Mouse (Mus musculus): Measurements from ENCODE around the gene Tmcc3. TPM values are rescaled to one million over a fixed set of nuclear protein-coding genes. Genes with fewer than 3 reads are reported as not detected.
"Not testable (repeated sequence)": the region's sequence is repeated elsewhere in the genome, so short reads cannot be mapped to it uniquely, and the experiment has no call there.

Tmcc3 gene
- total RNA-seq, 1 experiment, result 7.0 TPM

DNA sequence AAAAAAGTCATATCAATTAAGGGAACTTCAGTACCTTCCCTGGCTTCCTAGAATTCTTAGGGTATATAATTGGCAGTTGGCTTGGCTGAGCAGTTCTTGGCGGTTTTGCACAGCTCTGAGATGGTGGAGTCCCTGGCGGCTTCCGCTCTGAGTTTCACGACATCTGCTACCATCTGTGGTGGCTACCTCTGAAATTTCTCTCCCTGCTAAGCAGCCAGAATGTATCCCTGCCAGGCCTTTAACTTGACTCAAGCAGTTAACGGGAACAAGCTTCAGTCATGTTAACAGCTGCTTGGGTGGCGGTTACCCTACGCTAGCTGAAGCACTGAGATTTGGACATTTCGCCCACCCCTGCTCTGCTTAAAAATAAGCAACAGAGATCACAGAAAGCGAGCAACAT is 284.0 kb downstream of the Tmcc3 start:
- Histone ChIP-seq H3K4me3 (ENCODE audit: insufficient read depth in 1 of 2, low read depth in 1 of 2, low read length in 2 of 2, poor library complexity in 1 of 2, severe bottlenecking in 1 of 2) (no peak overlapping the region), H3K9me3 (ENCODE audit: control insufficient read depth, insufficient read depth, low read depth, low read length) (no peaks in the 10 kb centered on the region), H3K36me3 (ENCODE audit: control insufficient read depth, insufficient read depth, low read length, poor library complexity, severe bottlenecking) (no peaks in the 10 kb centered on the region), H3K9ac (ENCODE audit: insufficient read depth, low read depth, low read length, poor library complexity, severe bottlenecking) (no peak overlapping the region), H3K27ac (ENCODE audit: insufficient read depth, low read depth, low read length, poor library complexity, severe bottlenecking) (no peak overlapping the region), H3K4me1 (ENCODE audit: control insufficient read depth in 2 of 2, insufficient read depth in 2 of 2, low read length in 2 of 2, poor library complexity in 1 of 2) (no peaks in the 10 kb centered on the region)
- no peak for DNase-seq (ENCODE audit: low read depth, low spot score)
- in situ Hi-C loops (cut with MboI; ENCODE audit: low sequenced_read_pairs in 2 of 2, unreplicated experiment in 2 of 2), result no loop called here
- TF ChIP-seq ZC3H11A (IDR thresholded peaks at IDR 0.05; ENCODE audit: borderline replicate concordance, low read depth, low read length) (no peak), CHD2 (IDR thresholded peaks at IDR 0.05; ENCODE audit: low read depth, low read length) (no peak), HCFC1 (IDR thresholded peaks at IDR 0.05; ENCODE audit: borderline replicate concordance, insufficient read depth, low read length) (no peak), ZNF384 (IDR thresholded peaks at IDR 0.05; ENCODE audit: low read depth, low read length) (no peak), MAFK (IDR thresholded peaks at IDR 0.05; ENCODE audit: insufficient read depth, low read depth, low read length) (no peak)

DNA sequence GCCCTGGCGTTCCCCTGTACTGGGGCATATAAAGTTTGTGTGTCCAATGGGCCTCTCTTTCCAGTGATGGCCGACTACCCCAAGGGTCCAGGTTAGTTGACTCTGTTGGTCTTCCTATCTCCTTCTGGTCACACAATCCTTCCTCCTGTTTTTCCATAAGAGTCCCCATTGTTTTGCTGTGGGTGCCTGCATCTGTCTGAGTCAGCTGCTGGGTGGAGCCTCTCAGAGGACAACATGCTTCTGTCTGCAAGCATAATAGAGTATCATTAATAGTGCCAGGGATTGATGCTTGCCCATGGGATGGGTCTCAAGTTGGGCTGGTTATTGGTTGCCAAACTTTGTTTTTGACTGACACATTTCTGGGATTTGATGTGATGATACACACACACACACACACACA is 288.1 kb downstream of the Tmcc3 start:
- H3K27ac ChIP-seq (ENCODE audit: insufficient read depth, low read depth, low read length, poor library complexity, severe bottlenecking); H3K4me1 ChIP-seq (ENCODE audit: control insufficient read depth in 2 of 2, insufficient read depth in 2 of 2, low read length in 2 of 2, poor library complexity in 1 of 2); H3K36me3 ChIP-seq (ENCODE audit: control insufficient read depth, insufficient read depth, low read length, poor library complexity, severe bottlenecking); in situ Hi-C loops (cut with MboI; ENCODE audit: low sequenced_read_pairs in 2 of 2, unreplicated experiment in 2 of 2); H3K4me3 ChIP-seq (ENCODE audit: insufficient read depth in 1 of 2, low read depth in 1 of 2, low read length in 2 of 2, poor library complexity in 1 of 2, severe bottlenecking in 1 of 2); H3K9ac ChIP-seq (ENCODE audit: insufficient read depth, low read depth, low read length, poor library complexity, severe bottlenecking); H3K9me3 ChIP-seq (ENCODE audit: control insufficient read depth, insufficient read depth, low read depth, low read length); DNase-seq (ENCODE audit: low read depth, low spot score): not testable (repeated sequence)

DNA sequence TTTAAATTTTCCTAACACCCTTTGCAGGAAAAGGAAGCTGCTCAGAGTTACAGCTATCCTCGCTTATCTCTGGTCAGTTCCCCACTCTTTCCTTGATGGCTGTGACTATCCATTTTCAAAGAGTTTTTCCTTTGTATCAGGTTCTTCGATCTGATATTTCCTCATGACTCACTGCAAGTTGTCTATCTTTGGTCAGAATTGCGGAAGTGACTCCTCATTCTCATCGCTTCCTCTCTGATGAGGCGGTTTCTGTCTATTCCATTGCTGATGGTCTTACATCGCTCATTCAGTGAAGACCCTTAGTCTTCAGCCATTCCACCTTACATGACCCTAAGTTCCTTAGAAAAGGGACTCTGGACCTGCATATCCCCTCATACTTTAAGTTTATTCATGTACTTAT is 289.3 kb downstream of the Tmcc3 start:
- no peaks in the 10 kb centered on the region for H3K36me3 ChIP-seq (ENCODE audit: control insufficient read depth, insufficient read depth, low read length, poor library complexity, severe bottlenecking)
- H3K9ac ChIP-seq (ENCODE audit: insufficient read depth, low read depth, low read length, poor library complexity, severe bottlenecking), result no peak overlapping the region
- H3K4me3 ChIP-seq (ENCODE audit: insufficient read depth in 1 of 2, low read depth in 1 of 2, low read length in 2 of 2, poor library complexity in 1 of 2, severe bottlenecking in 1 of 2), result no peak overlapping the region
- no peak overlapping the region for H3K27ac ChIP-seq (ENCODE audit: insufficient read depth, low read depth, low read length, poor library complexity, severe bottlenecking)
- TF ChIP-seq ZNF384 (IDR thresholded peaks at IDR 0.05; ENCODE audit: low read depth, low read length) (no peak), CHD2 (IDR thresholded peaks at IDR 0.05; ENCODE audit: low read depth, low read length) (no peak)
- no peaks in the 10 kb centered on the region for H3K4me1 ChIP-seq (ENCODE audit: control insufficient read depth in 2 of 2, insufficient read depth in 2 of 2, low read length in 2 of 2, poor library complexity in 1 of 2)
- DNase-seq (ENCODE audit: low read depth, low spot score), result no peak
- in situ Hi-C loops (cut with MboI; ENCODE audit: low sequenced_read_pairs in 2 of 2, unreplicated experiment in 2 of 2), result no loop called here
- H3K9me3 ChIP-seq (ENCODE audit: control insufficient read depth, insufficient read depth, low read depth, low read length), result no peaks in the 10 kb centered on the region

DNA sequence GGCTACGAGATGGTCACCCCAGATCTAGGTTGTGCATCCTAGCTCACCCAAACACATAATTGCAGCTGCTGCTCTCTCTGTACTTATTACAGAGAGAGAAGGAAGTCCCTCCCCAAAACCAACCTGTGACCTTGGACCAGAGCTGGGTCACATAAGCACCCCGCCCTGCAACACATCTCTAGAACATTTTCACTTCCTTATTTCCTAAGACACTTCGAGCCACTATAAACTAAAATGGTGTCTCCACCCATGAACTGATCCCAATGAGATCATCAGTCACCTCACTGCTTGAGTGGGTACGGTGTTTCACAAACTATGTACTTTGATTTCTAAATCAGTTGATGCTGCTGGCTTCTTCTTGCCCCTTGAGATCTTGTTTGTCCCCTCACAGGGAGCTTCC is 293.7 kb downstream of the Tmcc3 start:
- Histone ChIP-seq H3K4me1 (ENCODE audit: control insufficient read depth in 2 of 2, insufficient read depth in 2 of 2, low read length in 2 of 2, poor library complexity in 1 of 2) (no peaks in the 10 kb centered on the region), H3K4me3 (ENCODE audit: insufficient read depth in 1 of 2, low read depth in 1 of 2, low read length in 2 of 2, poor library complexity in 1 of 2, severe bottlenecking in 1 of 2) (no peak overlapping the region), H3K9me3 (ENCODE audit: control insufficient read depth, insufficient read depth, low read depth, low read length) (no peaks in the 10 kb centered on the region), H3K9ac (ENCODE audit: insufficient read depth, low read depth, low read length, poor library complexity, severe bottlenecking) (no peak overlapping the region), H3K36me3 (ENCODE audit: control insufficient read depth, insufficient read depth, low read length, poor library complexity, severe bottlenecking) (no peaks in the 10 kb centered on the region), H3K27ac (ENCODE audit: insufficient read depth, low read depth, low read length, poor library complexity, severe bottlenecking) (peak overlapping the region; percentile 23; the same call in 1 of the 2 replicates)
- no peak for TF ChIP-seq MAFK (IDR thresholded peaks at IDR 0.05; ENCODE audit: insufficient read depth, low read depth, low read length)
- no peak for TF ChIP-seq HCFC1 (IDR thresholded peaks at IDR 0.05; ENCODE audit: borderline replicate concordance, insufficient read depth, low read length)
- no peak for TF ChIP-seq CHD2 (IDR thresholded peaks at IDR 0.05; ENCODE audit: low read depth, low read length)
- TF ChIP-seq ZNF384 (IDR thresholded peaks at IDR 0.05; ENCODE audit: low read depth, low read length), result no peak
- no peak for TF ChIP-seq ZC3H11A (IDR thresholded peaks at IDR 0.05; ENCODE audit: borderline replicate concordance, low read depth, low read length)
- in situ Hi-C loops (cut with MboI; ENCODE audit: low sequenced_read_pairs in 2 of 2, unreplicated experiment in 2 of 2), result no loop called here
- no peak for DNase-seq (ENCODE audit: low read depth, low spot score)

DNA sequence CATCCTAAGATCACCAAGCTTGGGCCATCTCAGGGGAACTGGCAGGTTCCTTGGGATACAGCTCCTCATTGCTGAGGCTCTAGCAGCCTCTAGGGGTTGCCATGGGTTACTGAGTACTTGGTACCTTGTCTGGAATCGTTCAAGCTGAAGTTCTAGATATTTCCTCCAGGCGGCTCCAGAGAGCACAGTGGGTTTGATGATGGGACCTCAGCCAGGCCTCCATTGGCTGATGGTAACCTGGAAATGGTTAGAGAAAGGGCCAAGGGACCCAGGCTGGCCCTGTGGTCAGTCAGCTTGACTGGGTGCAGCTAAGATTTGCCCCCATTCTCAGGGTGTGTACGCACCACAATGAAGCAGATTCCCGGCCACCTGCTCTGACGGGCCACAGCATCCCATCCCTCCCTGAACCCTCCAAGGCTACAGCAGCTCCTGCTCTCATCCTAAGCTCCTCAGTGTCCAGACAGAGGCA is 297.6 kb downstream of the Tmcc3 start:
- in situ Hi-C loops (cut with MboI; ENCODE audit: low sequenced_read_pairs in 2 of 2, unreplicated experiment in 2 of 2), result no loop called here
- Histone ChIP-seq H3K4me3 (ENCODE audit: insufficient read depth in 1 of 2, low read depth in 1 of 2, low read length in 2 of 2, poor library complexity in 1 of 2, severe bottlenecking in 1 of 2) (no peak overlapping the region), H3K27ac (ENCODE audit: insufficient read depth, low read depth, low read length, poor library complexity, severe bottlenecking) (no peak overlapping the region), H3K4me1 (ENCODE audit: control insufficient read depth in 2 of 2, insufficient read depth in 2 of 2, low read length in 2 of 2, poor library complexity in 1 of 2) (no peaks in the 10 kb centered on the region), H3K36me3 (ENCODE audit: control insufficient read depth, insufficient read depth, low read length, poor library complexity, severe bottlenecking) (no peaks in the 10 kb centered on the region), H3K9me3 (ENCODE audit: control insufficient read depth, insufficient read depth, low read depth, low read length) (no peaks in the 10 kb centered on the region), H3K9ac (ENCODE audit: insufficient read depth, low read depth, low read length, poor library complexity, severe bottlenecking) (no peak overlapping the region)
- peak; percentile 84 for DNase-seq (ENCODE audit: low read depth, low spot score)
- TF ChIP-seq ZC3H11A (IDR thresholded peaks at IDR 0.05; ENCODE audit: borderline replicate concordance, low read depth, low read length) (peak; percentile 90; the same call in 1 of the 2 replicates), MAFK (IDR thresholded peaks at IDR 0.05; ENCODE audit: insufficient read depth, low read depth, low read length) (no peak), ZNF384 (IDR thresholded peaks at IDR 0.05; ENCODE audit: low read depth, low read length) (no peak)
